Mouse (Mus musculus) left cerebral cortex, adult 11 months (tissue): ENCODE results near the gene Trpm5.

ENCODE experiments used
- DNase-seq: peaks from one replicate; pipeline ENCODE4 v3.0.0; 2022; ENCODE audit warnings: low spot score

Trpm5 gene

DNA sequence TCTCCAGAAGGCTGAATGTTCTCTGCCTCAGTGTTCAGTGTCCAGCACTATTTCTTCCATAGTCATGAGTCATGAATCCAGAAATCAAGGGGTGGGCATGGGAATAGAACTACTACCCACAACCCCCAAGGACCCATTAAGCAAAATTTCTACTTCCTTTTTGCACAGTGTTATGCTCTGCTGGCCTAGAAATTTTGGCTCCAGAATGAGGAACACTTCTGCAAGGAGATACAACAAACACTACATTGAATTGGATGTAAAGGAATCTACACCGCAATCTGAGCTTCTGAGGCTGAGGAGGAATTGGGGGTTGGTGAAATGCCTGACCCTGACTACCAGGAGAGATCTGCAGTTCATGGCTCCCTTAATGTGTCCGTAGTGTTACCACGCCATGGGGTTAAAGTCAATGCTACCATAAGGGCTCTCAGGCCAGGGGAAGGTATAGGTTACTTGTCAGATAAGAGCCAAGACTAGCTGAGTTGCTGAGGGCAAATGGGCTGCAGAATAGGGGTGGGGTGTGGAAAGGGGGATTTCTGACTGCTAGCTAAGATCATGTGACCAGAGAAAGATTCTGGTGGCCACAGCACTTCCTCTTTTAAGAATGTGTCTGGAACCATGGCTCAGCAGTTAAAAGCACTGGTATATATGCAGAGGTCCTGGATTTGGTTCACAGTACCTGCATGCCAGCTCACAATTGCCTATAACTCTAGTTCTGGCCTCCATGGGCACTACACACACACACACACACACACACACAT lies 56.1 kb downstream of the Trpm5 start:
- no peak for DNase-seq

DNA sequence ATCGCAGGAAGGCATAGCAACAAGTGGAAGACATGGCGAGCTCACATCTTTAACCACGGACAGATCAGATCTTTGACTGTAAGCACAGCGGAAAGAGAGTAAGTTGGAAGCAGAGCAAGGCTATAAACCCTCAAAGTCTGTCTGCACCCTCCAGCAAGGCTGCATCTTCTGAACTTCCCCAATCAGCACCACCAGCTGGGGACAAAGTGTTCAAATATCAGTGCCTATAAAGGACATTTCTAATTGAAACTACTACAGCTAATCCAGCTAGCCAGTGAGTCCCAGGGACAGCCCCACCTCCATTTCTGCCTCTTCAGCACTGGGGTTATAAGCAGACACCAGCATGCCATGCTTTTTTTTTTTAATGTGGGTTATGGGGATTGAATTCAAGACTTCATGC lies 57.1 kb downstream of the Trpm5 start:
- no peak for DNase-seq

DNA sequence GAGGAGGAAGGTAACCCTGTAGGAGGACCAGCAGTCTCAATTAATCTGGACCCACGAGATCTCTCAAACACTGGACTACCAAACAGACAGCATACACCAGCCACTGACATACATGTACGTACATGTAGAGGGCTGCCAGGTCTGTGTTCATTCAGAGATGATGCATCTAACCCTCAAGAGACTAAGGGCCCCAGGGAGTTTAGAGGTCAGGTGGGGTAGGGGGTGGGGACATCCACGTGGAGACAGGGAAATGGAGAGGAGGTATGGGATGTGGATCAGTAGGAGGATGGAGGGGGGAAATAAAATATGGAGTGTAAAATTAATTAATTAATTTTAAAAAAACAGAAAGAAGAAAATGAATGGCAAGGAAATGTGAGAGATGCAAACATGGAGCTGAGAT lies 57.7 kb downstream of the Trpm5 start:
- DNase-seq = no peak

DNA sequence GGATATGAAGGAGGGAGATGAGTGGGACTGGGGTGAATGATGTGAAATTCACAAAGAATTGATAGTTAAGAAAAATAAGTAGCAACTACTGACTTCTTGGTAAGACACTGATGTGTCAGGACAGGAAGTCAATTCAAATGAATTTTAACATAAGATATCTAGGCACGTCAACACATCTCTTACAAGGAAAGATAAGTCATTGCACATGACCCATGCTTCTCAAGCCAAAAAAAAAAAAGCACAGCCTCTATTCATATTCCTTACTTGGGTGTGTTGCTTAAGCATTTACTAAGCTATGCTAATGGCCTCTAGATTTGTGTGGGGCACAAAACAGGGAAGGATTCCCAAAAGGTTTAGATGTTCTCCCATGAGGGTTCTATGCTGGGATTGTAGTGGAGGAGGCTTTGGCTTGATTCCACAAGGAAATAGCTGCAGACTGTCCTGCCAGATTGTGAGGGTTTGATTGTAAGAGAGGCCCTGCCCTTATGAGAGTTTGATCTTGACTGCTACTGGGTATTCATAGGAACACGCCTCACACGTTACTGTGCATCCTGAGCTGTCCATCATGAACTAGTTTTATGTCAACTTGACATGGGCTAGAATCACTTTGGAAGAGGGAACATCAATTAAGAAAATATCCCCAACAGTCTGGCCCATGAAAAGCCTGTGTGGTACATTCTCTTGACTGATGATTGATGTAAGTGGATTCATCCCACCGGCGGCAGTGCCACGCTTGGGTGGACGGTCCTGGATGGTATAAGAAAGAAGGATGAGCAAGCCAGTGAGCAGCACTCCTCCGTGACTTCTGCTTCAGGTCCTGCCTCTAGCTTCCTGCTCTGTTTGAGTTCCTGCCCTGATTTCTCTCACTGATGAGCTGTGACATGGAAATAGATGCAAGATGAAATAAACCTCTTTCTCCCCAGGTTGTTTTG lies 59.7 kb downstream of the Trpm5 start:
- no peak for DNase-seq

DNA sequence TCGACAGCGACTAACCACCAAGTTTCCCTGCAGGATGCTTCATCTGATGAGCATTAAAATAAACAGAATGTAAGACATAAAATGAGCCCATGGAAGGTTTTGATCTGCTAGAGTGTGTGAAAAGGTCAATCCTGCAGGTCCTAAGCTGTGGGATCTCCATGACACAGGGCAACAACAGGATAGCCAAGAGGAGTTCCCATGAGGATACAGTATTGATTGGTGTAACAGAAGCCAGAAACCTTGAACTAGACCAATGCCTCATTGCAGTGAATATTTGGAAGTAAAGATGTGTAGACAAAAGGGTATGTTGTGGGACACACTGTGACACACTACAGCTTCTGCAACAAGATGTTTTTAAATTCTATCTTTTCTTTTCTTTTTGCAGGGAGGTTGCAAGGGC lies 60.3 kb downstream of the Trpm5 start:
- DNase-seq = no peak

DNA sequence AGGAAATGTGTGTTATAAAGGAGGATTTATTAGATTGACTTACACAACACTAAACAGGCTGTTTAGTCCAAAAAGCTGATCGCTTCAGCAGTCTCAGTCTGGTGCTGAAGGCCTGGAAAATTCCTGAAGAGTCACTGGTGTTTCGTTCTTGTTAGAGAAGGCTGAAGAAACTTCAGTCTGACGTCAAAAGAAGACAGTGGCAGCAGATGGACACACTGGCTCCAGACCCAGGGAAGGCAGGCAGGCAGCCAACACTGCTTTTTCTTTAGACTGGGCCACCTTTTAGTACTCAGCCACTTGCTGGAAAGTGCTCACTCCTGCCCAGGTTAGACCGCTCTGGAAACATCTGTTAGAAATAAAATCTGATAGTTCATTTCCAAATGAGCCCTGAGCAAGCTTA lies 60.9 kb downstream of the Trpm5 start:
- no peak for DNase-seq

DNA sequence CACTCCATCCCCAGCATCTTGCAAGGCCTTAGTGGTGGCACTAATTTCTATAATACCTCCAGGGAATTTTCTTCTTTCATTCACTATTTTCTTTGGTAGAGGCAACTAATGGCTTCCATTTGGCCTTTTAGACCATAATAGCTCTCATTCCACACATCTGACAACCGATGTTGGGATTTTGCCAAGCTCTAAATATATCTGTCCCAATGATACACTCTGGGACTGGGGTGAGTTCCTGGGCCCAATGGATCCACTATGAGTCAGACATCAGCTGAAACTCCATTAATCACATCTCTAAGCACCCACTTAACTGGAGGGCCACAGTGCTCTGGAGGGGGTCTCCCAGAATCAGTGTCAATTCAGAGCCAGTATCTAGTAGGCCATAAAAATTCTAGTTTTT lies 62.6 kb downstream of the Trpm5 start:
- no peak for DNase-seq

DNA sequence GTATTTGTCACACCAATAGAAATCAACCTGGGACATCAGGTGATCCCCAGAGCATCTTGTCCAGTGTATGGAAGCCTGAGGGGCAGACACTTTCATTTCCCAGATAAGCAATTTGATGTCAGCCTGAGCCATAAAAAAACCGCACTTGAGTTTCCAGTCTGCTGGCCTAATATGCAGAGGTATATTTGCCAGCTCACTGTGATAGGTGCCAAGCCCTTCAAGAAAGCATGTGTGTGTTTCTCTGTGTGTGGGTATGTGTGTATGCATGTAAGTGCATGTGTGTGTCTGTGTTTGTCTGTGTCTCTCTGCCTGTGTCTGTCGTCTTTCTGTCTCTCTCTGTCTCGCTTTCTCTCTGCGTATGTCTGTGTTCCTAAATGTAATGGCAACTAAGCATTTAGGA lies 67.2 kb downstream of the Trpm5 start:
- DNase-seq = no peak

DNA sequence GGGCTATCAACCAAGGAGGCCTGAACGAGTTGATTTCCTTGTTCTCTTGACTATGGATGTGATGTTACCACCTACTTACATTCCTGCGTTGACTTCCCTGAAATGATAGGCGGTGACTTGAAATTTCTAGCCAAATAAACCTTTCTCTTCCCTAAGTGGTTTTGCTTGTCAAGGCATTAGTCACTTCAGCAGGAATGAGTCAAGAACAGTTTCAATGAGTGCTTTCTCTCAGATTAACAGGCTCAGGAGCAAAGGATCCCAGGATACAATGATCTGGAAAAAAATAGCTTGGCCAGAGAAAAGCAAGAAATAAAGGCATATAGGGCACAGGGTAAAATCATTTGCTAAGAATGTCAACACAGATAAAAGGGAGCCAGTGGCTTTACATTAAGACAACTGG lies 68.9 kb downstream of the Trpm5 start:
- no peak for DNase-seq

DNA sequence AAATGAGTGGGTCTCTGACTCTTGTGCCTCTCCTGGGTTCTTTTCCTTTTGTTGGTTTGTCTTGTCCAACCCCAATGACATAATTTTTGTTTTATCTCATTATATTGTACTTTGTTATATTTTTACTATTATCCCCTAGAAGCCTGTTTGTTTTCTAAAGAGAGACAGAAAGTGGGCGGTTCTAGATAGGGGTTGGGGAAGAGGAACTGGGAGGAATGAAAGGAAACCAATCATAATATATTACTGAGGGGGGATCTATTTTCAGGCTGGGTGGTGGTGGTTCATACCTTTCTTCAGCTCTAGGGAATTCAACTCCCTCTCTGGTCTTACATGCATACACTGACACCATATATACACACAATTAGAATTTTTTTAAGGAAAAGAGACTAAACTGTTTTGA lies 70.1 kb downstream of the Trpm5 start:
- no peak for DNase-seq

DNA sequence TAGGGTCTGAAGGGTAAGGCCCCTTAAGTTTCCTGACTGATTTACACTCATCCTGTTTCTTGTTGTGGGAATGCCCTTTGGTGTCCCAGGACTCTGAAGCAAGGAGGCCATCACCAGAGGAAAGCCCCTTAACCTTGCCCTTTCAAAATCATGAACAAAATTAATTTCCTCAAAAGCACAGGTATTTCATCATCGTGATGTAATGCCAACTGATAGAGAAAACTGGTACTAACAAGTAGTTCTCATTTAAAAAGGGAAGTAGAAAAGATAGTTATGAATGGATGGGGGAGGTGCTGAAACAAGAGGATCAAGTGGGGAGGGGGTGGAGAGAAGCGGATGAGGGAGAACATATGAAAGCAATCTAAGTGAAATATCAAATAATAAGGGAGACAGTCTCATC lies 70.9 kb downstream of the Trpm5 start:
- no peak for DNase-seq

DNA sequence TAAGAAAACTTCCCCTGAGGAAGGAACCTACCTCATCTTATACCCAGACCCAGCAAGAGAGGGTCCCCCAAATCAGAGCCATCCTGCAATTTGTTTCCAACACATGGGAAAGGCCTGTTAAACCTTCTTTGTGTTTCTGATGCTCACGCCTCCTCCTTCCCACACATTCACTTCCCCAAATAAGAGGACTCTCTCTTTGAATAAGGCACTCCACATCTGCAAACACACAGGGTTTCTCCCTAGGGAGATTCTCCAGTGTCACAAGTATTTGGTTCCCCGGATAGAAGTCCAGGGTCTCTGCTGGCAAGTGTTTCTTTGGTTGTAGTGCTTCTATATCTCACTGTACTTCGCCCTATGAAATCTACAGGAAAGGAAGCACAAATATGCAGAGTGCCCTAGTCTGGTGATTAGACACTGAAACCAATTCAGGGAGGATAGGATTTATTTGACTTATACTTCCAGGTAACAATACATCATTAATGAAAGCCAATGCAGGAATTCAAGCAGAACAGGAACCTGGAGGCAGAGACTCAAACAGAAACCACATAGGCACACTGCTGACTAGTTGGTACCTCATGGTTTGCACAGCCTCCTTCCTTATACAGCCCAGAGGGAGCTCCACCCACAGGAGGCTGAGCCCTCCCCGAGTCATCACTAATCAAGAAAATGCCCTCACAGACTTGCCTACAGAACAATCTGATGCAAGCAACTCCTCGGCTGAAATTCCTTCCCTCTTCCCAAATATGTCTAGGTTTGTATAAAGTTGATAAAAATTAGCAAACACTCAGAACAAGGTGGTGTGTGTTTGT lies 72.9 kb downstream of the Trpm5 start:
- no peak for DNase-seq

DNA sequence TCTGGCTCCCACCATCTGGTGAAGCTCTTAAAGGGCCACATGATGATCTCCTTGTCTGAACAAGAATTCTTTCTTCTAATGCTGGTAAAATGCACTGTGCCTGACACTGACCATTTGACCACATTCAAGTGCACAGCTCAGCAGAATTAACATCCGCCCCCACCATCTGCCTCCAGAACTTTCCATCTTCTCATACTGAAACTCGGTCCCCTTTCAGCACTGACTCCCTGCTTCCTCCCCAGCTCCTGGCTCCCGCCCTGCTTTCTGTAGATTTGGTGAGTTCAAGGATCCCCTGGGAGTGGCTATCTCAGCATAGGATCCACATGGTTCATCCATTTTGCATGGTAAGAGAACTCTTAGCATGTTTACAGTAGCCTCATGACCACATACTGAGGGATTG lies 73.7 kb downstream of the Trpm5 start:
- DNase-seq = no peak

DNA sequence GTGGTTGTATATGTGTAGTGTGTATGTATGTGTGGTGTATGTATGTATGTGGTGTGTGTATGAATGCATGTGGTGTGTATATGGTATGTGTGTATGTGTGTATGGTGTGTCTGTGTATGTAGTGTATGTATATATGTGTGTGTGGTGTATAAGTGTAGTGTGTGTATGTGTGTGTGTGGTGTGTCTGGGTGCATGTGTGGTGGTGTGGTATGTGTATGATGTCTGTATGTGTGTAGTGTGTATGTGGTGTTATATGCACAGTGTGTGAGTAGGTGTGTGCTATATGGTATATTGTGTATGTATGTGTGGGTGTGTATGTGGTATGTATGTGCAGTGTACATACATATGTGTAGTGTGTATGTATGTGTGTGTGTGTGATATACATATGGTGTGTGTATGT lies 74.4 kb downstream of the Trpm5 start:
- no peak for DNase-seq
